Mouse (Mus musculus) kidney, adult 9 months (tissue): ENCODE results near the gene Smtnl1.
"Not testable (repeated sequence)": the region's sequence is repeated elsewhere in the genome, so short reads cannot be mapped to it uniquely, and the experiment has no call there.

Experiments used
- DNase-seq: peaks from one replicate; pipeline ENCODE4 v3.0.0; 2022

The Smtnl1 gene

GRCm38 (mm10) chr2:84837817-84838592, 15.6 kb upstream of the Smtnl1 start:
- no peak for DNase-seq

GRCm38 (mm10) chr2:84837107-84837506, 14.7 kb upstream of the Smtnl1 start:
- DNase-seq: no peak

GRCm38 (mm10) chr2:84831666-84832391, 9.4 kb upstream of the Smtnl1 start:
- peak; percentile 90 for DNase-seq

GRCm38 (mm10) chr2:84827283-84827920, 5.0 kb upstream of the Smtnl1 start:
- DNase-seq: peak; percentile 43

GRCm38 (mm10) chr2:84826488-84827282, 4.2 kb upstream of the Smtnl1 start, which contains the start of gene Timm10:
Gene Timm10 (plus strand): TSS chr2:84826997.
- DNase-seq: peak; percentile 97

- no peak for DNase-seq
Measured at GRCm38 (mm10) chr2:84823237-84823636, 785 bp upstream of the Smtnl1 start.

GRCm38 (mm10) chr2:84819861-84820260, 2.6 kb downstream of the Smtnl1 start:
- no peak for DNase-seq

GRCm38 (mm10) chr2:84812676-84813075, 9.8 kb downstream of the Smtnl1 start:
- no peak for DNase-seq

DNA sequence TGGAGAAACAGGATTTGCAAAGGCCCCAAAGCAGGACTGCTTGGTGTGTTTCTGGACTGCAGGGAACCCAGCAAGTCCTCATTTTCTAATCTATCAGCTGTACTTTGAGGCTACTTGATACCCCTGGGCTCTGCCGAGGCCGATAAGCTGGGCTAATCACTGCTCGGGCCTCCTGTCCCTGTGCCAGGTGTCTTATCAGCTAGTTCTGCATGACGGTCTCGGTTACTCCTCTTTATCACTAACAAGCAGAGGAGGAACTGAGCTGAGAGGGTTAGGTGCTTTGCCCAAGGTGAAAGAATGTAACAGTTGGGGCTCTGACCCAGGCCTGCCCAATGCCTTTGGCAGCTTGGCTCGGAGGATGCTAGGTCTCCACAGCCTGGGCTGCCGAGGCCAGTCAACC, 10.6 kb downstream of the Smtnl1 start:
- no peak for DNase-seq

DNA sequence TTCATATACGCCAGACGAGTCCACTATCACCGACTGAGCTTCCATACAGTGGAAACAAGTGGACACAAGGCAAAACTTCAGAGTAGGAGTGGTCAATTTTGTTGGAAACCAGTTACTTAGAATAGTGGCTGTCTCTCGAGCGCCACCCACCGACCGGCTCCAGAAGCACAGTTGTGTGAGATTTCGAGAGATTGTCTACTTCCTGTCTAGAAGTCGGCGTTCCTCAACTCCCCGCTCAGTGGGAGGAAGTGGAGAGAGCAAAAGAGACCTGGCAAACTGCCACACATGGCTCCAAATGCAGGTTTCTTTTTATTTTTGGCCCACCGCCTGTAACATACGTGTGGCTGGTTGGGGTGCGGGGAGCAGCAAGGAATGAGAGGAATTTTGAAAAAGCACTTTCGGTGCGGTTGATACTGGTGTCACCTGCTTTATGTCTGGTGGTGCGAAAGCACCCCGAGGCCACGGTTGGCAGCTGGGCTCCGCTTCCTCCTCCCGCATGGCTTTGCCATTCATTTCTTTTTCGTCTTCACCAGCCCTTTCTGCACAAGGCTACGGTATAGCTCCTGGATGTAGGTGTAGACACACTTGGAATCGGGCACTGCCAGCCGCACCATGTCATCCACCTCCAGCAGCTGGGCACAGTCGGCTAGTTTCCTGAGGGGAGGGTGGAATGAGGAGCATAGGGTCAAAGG, 11.4 kb downstream of the Smtnl1 start:
- peak; percentile 93 for DNase-seq

DNA sequence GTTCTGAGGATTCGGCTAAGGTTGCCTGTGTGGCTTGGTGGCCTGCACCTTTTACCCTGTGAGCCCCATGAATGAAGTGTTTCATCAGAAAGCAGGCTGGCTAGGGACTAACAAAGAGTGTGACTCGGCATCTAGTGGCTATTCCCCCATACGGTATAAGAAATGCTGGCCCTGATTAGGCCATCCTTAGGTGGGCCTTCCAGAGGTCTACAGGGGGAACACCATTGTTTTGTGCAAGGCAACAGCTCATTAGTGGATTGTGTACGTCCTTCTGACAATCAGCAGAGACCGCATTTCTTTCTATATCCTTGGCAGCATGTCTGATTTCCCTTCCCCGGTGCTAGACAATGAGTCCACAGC, 11.9 kb downstream of the Smtnl1 start:
- DNase-seq: no peak

GRCm38 (mm10) chr2:84809330-84809729, 13.1 kb downstream of the Smtnl1 start:
- DNase-seq: no peak

DNA sequence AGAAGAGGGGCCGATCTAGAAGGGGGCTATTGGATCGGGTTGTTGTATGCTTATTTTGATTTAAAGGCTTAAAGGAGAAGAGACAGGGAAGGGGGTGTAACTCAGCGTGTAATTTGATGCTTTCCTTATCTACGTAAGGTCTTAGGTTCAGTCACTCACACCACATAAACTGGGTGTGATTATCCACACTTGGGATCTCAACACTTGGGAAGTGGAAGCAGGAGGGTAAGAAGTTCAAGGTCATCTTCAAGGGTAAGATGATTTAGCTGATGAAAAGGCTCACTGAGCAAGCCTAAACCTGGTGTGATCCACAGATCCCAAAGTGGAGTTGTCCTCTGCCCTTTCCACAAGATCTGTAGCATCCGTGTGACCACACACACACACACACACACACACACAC, 15.9 kb downstream of the Smtnl1 start:
- no peak for DNase-seq

GRCm38 (mm10) chr2:84803963-84804362, 18.5 kb downstream of the Smtnl1 start:
- DNase-seq: no peak

GRCm38 (mm10) chr2:84801223-84801622, 21.2 kb downstream of the Smtnl1 start:
- DNase-seq: not testable (repeated sequence)

DNA sequence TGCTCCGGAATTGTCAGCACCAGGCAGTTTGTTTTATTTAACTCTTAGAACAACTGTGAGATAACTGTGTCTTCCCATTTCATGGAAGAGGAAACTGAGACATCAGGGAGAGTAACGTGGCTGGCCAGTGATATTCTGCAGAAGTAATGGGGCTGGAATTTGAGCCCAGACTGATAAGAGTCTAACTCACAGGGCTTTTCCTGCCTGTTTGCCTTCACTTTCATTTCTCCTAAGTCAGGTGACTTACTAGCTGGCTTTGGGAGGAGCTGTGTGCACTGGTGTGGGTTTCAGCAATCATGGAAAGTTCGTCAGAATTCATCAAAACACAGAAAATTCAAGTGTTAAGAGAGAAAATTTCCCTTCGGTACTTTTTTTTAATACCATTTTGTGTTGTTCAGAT, 22.1 kb downstream of the Smtnl1 start:
- no peak for DNase-seq

GRCm38 (mm10) chr2:84799041-84799561, 23.4 kb downstream of the Smtnl1 start:
- DNase-seq: peak; percentile 89

- peak; percentile 59 for DNase-seq
Measured at GRCm38 (mm10) chr2:84798493-84798921, 23.9 kb downstream of the Smtnl1 start, which contains the start of gene Ube2l6. Gene Ube2l6 (plus strand): TSS chr2:84798828.

DNA sequence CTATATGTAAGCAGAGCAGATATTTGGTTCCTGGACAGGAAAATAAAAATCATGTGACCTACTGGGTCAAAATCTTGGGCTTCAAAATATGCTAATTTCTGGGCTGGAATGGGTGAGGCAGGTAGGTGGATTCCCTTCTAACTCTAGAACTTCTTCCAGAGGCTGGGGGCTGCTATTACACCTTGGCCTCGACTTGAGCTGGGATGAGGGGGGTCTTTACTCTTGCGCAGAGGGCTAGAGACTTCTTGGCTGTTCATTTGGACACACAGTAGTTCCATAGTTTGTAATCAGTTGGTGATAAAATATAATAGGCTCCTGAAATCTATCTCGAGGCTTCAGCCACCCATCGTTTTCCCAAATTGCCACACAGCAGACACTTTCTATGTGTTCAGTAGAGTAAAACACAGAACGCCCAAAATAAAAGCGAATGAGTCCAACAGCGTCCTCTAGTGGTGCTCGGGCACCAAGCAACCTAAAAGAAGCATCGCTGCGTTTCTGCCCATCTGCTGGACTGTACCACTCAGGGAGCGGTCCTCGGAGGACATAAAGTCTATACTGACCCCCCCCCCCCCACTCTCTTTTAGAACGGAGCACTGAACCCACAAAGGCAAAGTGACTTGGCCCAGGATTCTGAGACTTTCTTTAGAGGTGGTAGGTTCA, 24.5 kb downstream of the Smtnl1 start:
- peak; percentile 79 for DNase-seq

DNA sequence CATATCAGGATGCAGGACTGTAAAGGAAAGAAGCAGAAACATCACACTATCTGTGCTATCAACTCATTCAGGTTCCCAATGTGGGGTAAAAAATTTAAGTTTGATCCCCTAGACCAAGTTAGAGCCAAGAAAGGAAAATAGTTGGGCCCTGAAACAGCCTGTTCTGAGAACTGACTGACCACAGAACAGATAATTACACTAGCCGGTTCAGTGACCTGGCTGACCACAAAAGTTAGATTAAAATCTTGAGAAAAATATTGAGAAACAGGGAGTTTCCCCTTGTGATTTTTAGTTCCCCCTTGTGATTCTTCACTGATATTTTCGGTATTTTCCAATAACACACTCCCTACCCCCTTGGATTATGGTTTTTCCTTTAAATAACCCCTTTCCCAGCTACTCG, 28.6 kb downstream of the Smtnl1 start:
- no peak for DNase-seq

GRCm38 (mm10) chr2:84793154-84793553, 29.3 kb downstream of the Smtnl1 start:
- DNase-seq: no peak
